Mouse (Mus musculus): Measurements from ENCODE around the gene Hyal5. TPM values are rescaled to one million over a fixed set of nuclear protein-coding genes. Genes with fewer than 3 reads are reported as not detected.

The Hyal5 gene
- polyA plus RNA-seq (2015; fragmentation: Nextera tagmentation; extraction: Ambion mirVana), result not detected in 2 replicates

GRCm38 (mm10) chr6:24857697-24858096 is at the start of gene Hyal5:
Gene Hyal5, plus strand, starts transcription at chr6:24857997.

Other genes starting within 250 kb of the Hyal5 start
- gene Wasl, start 193.0 kb upstream of the Hyal5 start, polyA plus RNA-seq (2015; fragmentation: Nextera tagmentation; extraction: Ambion mirVana), result 62.9 and 72.2 TPM in 2 replicates
- not detected in 2 replicates for gene Hyal6, start 124.8 kb upstream of the Hyal5 start, polyA plus RNA-seq (2015; fragmentation: Nextera tagmentation; extraction: Ambion mirVana)
- not detected in 2 replicates for gene Hyal4, start 109.7 kb upstream of the Hyal5 start, polyA plus RNA-seq (2015; fragmentation: Nextera tagmentation; extraction: Ambion mirVana)
- not detected in 2 replicates for gene Spam1, start 66.8 kb upstream of the Hyal5 start, polyA plus RNA-seq (2015; fragmentation: Nextera tagmentation; extraction: Ambion mirVana)
- 9.6 and 10.2 TPM in 2 replicates for gene Tmem229a, start 98.3 kb downstream of the Hyal5 start, polyA plus RNA-seq (2015; fragmentation: Nextera tagmentation; extraction: Ambion mirVana)

All from neural tube, postnatal 0 days (tissue).